Mouse (Mus musculus): ENCODE results near the gene Atp13a1. TPM values are rescaled to one million over a fixed set of nuclear protein-coding genes. Genes with fewer than 3 reads are reported as not detected.
A peak's percentile ranks its signal among the peaks of the same experiment; 100 is the strongest.

The Atp13a1 gene
- total and polyA plus RNA-seq, 3 experiments, result 36.6 to 53.3 (median 51.0) TPM

DNA sequence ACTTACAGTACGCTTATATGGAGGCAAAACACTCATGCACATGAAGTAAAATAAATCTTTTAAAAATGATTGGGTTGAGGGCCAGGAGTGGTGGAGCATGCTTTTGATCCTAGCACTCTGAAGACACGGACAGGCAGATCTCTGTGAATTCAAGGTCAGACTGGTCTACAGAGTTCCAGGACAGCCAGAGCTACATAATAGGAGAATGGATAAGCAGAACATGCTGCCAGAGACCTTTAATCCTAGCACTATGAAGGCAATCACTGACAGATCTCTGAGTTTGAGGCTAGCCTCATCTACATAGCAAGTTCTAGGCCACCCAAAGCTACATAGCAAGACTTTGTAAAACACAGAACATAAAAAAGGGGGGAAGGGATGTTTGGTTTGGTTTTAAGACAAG is 18.9 kb upstream of the Atp13a1 start:
- H3K36me3 ChIP-seq (replicated peaks in 1 of 2; ENCODE audit: control insufficient read depth in 1 of 2, insufficient read depth in 1 of 2, low read length in 1 of 2), result peaks cover 27 to 55% of the 10 kb centered on the region in 2 experiments
- dilution Hi-C loops (cut with MboI; ENCODE audit: extremely low pct_ligation_motif_present, extremely low pct_unique_long_range_greater_than_20kb, low sequenced_read_pairs), result no loop called here

DNA sequence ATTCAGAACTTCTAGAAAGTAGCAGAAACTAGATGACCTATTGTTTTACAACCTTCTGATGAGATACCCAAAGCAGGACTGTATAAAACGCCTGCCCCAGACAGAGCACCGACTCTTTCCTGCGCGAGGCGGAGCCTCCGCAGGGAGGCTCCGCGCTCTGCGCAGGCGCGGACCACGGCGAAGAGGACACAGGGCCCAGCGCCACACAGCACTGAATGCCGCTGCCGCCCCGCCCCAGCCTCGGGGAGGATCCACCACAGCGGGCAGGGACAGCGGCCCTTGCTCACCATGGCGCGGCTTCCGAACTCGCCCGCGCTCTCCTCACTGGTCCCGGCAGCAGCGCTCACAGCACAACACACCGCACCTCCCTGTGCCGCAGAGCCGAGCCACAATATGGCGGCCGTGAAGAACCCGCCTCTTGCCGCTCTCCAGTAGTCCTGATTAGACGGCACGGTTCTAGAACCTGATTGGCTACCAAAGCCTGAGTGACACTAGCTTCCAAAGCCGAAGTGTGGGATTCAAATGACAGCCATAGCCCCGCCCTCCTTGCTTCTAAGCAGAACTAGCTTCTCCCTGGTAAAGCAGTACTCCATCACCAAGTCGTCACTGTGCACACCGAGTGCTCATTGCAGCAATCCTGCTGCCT is 16.3 kb upstream of the Atp13a1 start, which contains the start of gene Gm20422:
TSS of gene Gm20422 (minus strand) at position 384 of the 646 bp plus-strand sequence.
- H3K9me3 ChIP-seq (replicated peaks; ENCODE audit: low read length), result no peaks in the 10 kb centered on the region
- peak; percentile 99 for DNase-seq (ENCODE audit: extremely low read depth)
- peaks cover 42% of the 10 kb centered on the region for H3K79me2 ChIP-seq (replicated peaks; ENCODE audit: control insufficient read depth, extremely low read depth, insufficient read depth, poor library complexity, severe bottlenecking)
- H3K9ac ChIP-seq (ENCODE audit: insufficient read depth, low read depth), result peak within 1 kb of the TSS; percentile 72
- in situ Hi-C loops (cut with MboI; ENCODE audit: low pct_ligation_motif_present, low pct_unique_long_range_greater_than_20kb, low sequenced_read_pairs) (no loop called here), dilution Hi-C loops (cut with MboI; ENCODE audit: extremely low pct_ligation_motif_present, extremely low pct_unique_long_range_greater_than_20kb, low sequenced_read_pairs) (no loop called here)
- no peaks in the 10 kb centered on the region for H3K27me3 ChIP-seq (replicated peaks)
- peaks cover 5 to 28% of the 10 kb centered on the region in 2 experiments for H3K4me1 ChIP-seq (ENCODE audit: control insufficient read depth in 1 of 2, insufficient read depth in 2 of 2)
- peak within 1 kb of the TSS; percentile 72 for H3K4me2 ChIP-seq (ENCODE audit: insufficient read depth, low read depth, poor library complexity, severe bottlenecking)
- peak within 1 kb of the TSS; percentile 93 for H3K27ac ChIP-seq (ENCODE audit: insufficient read depth, low read depth)
- H3K4me3 ChIP-seq (replicated peaks in 1 of 3; ENCODE audit: low read depth in 2 of 3, low read length in 2 of 3, poor library complexity in 1 of 3), result peak within 1 kb of the TSS; percentile 60 to 90 (median 77)
- peaks cover 11 to 34% of the 10 kb centered on the region in 2 experiments for H3K36me3 ChIP-seq (replicated peaks in 1 of 2; ENCODE audit: control insufficient read depth in 1 of 2, insufficient read depth in 1 of 2, low read length in 1 of 2)
- TF ChIP-seq CHD2 (IDR thresholded peaks at IDR 0.05; ENCODE audit: low read length) (peak; percentile 37; the same call in 1 of the 2 replicates), POLR2A (IDR thresholded peaks at IDR 0.05; ENCODE audit: low read depth, low read length) (peak; percentile 99), NRF1 (IDR thresholded peaks at IDR 0.05; ENCODE audit: low read depth, low read length) (peak; percentile 90), ETS1 (conservative IDR thresholded peaks at IDR 0.05; ENCODE audit: low read depth, low read length) (no peak), EP300 (IDR thresholded peaks at IDR 0.05; ENCODE audit: low read length) (no peak), ZKSCAN1 (IDR thresholded peaks at IDR 0.05; ENCODE audit: borderline replicate concordance, low read depth, low read length) (no peak), SMC3 (IDR thresholded peaks at IDR 0.05; ENCODE audit: low read depth, low read length) (no peak), CTCF (conservative IDR thresholded peaks at IDR 0.05 in 1 of 2, IDR thresholded peaks at IDR 0.05 in 1 of 2; ENCODE audit: low read depth in 2 of 2, low read length in 2 of 2) (no peak), PAX5 (IDR thresholded peaks at IDR 0.05; ENCODE audit: low read length) (no peak), NELFE (IDR thresholded peaks at IDR 0.05; ENCODE audit: low read depth, low read length) (peak; percentile 97), ZMIZ1 (IDR thresholded peaks at IDR 0.05; ENCODE audit: low read depth, low read length) (peak; percentile 96), USF1 (IDR thresholded peaks at IDR 0.05; ENCODE audit: low read depth, low read length) (no peak), BHLHE40 (IDR thresholded peaks at IDR 0.05; ENCODE audit: low read depth, low read length) (no peak), POLR2AphosphoS2 (IDR thresholded peaks at IDR 0.05; ENCODE audit: low read depth, low read length) (peak; percentile 97), MYC (IDR thresholded peaks at IDR 0.05; ENCODE audit: low read depth, low read length) (peak; percentile 56), E2F4 (IDR thresholded peaks at IDR 0.05; ENCODE audit: insufficient replicate concordance, low read depth, low read length) (peak; percentile 54; the same call in 1 of the 2 replicates), MAZ (IDR thresholded peaks at IDR 0.05; ENCODE audit: low read depth, low read length) (peak; percentile 38; the same call in 1 of the 2 replicates), MAX (IDR thresholded peaks at IDR 0.05; ENCODE audit: low read length) (peak; percentile 65; the same call in 1 of the 2 replicates), USF2 (conservative IDR thresholded peaks at IDR 0.05; ENCODE audit: low read depth, low read length) (no peak), UBTF (IDR thresholded peaks at IDR 0.05; ENCODE audit: low read depth, low read length) (no peak), MAFK (IDR thresholded peaks at IDR 0.05; ENCODE audit: insufficient replicate concordance, low read length) (no peak), JUND (conservative IDR thresholded peaks at IDR 0.05; ENCODE audit: low read depth, low read length) (no peak), JUN (IDR thresholded peaks at IDR 0.05; ENCODE audit: insufficient read depth, low read depth, low read length) (no peak), MEF2A (IDR thresholded peaks at IDR 0.05; ENCODE audit: borderline replicate concordance, low read depth, low read length) (peak; percentile 61; the same call in 1 of the 2 replicates), TBP (conservative IDR thresholded peaks at IDR 0.05; ENCODE audit: low read depth, low read length) (peak; percentile 81), CHD1 (IDR thresholded peaks at IDR 0.05; ENCODE audit: low read depth, low read length) (no peak), RCOR1 (conservative IDR thresholded peaks at IDR 0.05; ENCODE audit: low read depth, low read length) (no peak), RAD21 (IDR thresholded peaks at IDR 0.05; ENCODE audit: low read depth, low read length) (no peak), HCFC1 (IDR thresholded peaks at IDR 0.05; ENCODE audit: low read depth, low read length) (peak; percentile 75), TCF12 (IDR thresholded peaks at IDR 0.05; ENCODE audit: low read depth, low read length) (peak; percentile 70), IRF4 (IDR thresholded peaks at IDR 0.05; ENCODE audit: low read depth, low read length) (peak; percentile 40; the same call in 1 of the 2 replicates)

More for the DNA sequence above, 18.9 kb upstream of the Atp13a1 start:
- no peak for DNase-seq (ENCODE audit: extremely low read depth)
- peaks cover 5 to 33% of the 10 kb centered on the region in 2 experiments for H3K4me1 ChIP-seq (ENCODE audit: control insufficient read depth in 1 of 2, insufficient read depth in 2 of 2)
- no peaks in the 10 kb centered on the region for H3K27me3 ChIP-seq (replicated peaks)
- TF ChIP-seq MAFK (IDR thresholded peaks at IDR 0.05; ENCODE audit: insufficient replicate concordance, low read length) (no peak), PAX5 (IDR thresholded peaks at IDR 0.05; ENCODE audit: low read length) (no peak), POLR2AphosphoS2 (IDR thresholded peaks at IDR 0.05; ENCODE audit: low read depth, low read length) (no peak), HCFC1 (IDR thresholded peaks at IDR 0.05; ENCODE audit: low read depth, low read length) (no peak)
- H3K9me3 ChIP-seq (replicated peaks; ENCODE audit: low read length), result peaks cover 8% of the 10 kb centered on the region
- H3K4me3 ChIP-seq (replicated peaks in 1 of 3; ENCODE audit: low read depth in 2 of 3, low read length in 2 of 3, poor library complexity in 1 of 3), result no peak overlapping the region
- peak overlapping the region; percentile 8; the same call in 1 of the 2 replicates for H3K4me2 ChIP-seq (ENCODE audit: insufficient read depth, low read depth, poor library complexity, severe bottlenecking)
- H3K79me2 ChIP-seq (replicated peaks; ENCODE audit: control insufficient read depth, extremely low read depth, insufficient read depth, poor library complexity, severe bottlenecking), result peaks cover 50% of the 10 kb centered on the region
- H3K9ac ChIP-seq (ENCODE audit: insufficient read depth, low read depth), result no peak overlapping the region; the same call in 1 of the 2 replicates
- in situ Hi-C loops (cut with MboI; ENCODE audit: low pct_ligation_motif_present, low pct_unique_long_range_greater_than_20kb, low sequenced_read_pairs), result no loop called here
- no peak overlapping the region for H3K27ac ChIP-seq (ENCODE audit: insufficient read depth, low read depth)

Data from CH12.LX (cell line).